Comparison of ENCODE assay signal across 8 mouse cellular contexts in the genomic region with DNA sequence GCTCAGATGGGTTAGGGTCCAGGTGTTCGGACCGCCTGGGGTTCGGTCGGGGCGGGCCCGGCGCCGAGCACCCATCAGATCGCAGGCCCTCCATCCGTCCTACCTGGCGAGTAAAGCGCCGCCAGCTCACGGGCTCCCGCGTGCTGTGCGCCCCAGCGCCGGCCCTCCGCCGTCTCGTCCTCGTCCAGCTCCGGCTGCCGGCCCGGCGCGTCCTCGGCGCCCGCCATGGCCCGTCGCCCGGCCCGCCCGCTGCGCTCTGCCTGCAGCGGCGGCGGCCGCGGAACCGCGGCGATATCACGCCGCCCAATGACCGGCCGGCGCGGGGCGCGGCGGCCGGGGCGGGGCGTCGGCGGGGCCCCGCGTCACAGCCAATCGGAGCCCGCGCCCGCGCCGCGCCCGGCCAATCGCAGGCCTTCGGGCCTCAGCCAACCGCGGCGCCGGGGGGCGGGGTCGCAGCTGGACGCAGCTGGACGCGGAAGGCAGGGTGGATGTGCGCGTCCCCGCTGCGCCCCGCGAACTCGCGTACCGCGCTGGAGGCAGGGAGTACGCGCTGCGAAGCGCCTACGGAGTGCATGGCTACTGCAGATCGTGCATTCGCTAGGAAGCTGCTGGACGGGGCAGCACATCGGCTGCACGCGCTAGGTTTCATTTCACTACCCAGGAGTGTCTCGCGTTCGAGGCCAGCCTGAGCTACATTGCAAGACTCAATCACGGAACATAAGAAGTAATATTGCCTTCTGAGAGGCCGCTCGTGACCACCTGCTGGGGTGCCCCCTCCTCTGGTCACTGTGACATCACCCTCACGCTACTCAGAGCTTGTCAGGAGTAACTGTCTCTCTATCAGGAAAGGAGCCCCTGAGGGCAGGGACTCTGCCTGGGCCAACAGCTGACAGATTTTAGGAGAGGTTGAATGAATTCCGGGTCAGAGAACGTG. TPM values are rescaled to one million over a fixed set of nuclear protein-coding genes. Genes with fewer than 3 reads are reported as not detected.
DNase-seq lines count a peak whose midpoint lies in the region; ATAC-seq lines count a peak whose summit lies in the region.

A gene (minus strand): TSS at position 227 of the 934 bp plus-strand sequence.

- ATAC-seq in intestine, embryonic 14.5 days (replicated peaks; ENCODE audit: low FRiP score, low TSS enrichment, low read depth), result peak; percentile 94

- H3K4me1 ChIP-seq in intestine, embryonic 14.5 days (replicated peaks; ENCODE audit: control insufficient read depth, insufficient read depth, low read length), result peaks cover 16% of the 10 kb centered on the region
- peaks cover 40% of the 10 kb centered on the region for H3K4me1 ChIP-seq in midbrain, embryonic 10.5 days

- no peaks in the 10 kb centered on the region for H3K36me3 ChIP-seq in intestine, embryonic 14.5 days (ENCODE audit: control insufficient read depth, insufficient read depth, low read length)
- H3K36me3 ChIP-seq in midbrain, embryonic 10.5 days, result peaks cover 8% of the 10 kb centered on the region

- H3K4me3 ChIP-seq in intestine, embryonic 14.5 days (ENCODE audit: low read depth, low read length), result peak within 1 kb of the TSS; percentile 87
- peak within 1 kb of the TSS; percentile 85 for H3K4me3 ChIP-seq in midbrain, embryonic 10.5 days

- intact Hi-C loops in gastrocnemius, postnatal 36 days (cut with DNase I), result no loop called here
- intact Hi-C loops in left cerebral cortex, postnatal 36 days (cut with DNase I), result no loop called here

- H3K27me3 ChIP-seq in intestine, embryonic 14.5 days (replicated peaks; ENCODE audit: control insufficient read depth, insufficient read depth, low read length), result 0 out of 2 replicates have a peak, but pooled peaks cover 3% of the 10 kb centered on the region
- H3K27me3 ChIP-seq in midbrain, embryonic 10.5 days (ENCODE audit: low read depth, poor library complexity, severe bottlenecking), result peaks cover 17% of the 10 kb centered on the region

- H3K4me2 ChIP-seq in intestine, embryonic 14.5 days (ENCODE audit: low read length), result peak within 1 kb of the TSS; percentile 85

- under 1% methylated on average over 103 of the region's 110 CpGs for WGBS in intestine, embryonic 14.5 days
- 2% methylated on average over 110 of the region's 110 CpGs for WGBS in midbrain, embryonic 10.5 days

- no peaks in the 10 kb centered on the region for H3K9me3 ChIP-seq in intestine, embryonic 14.5 days (ENCODE audit: control insufficient read depth, low read length)
- no peaks in the 10 kb centered on the region for H3K9me3 ChIP-seq in midbrain, embryonic 10.5 days (replicated peaks)

- H3K27ac ChIP-seq in intestine, embryonic 14.5 days (ENCODE audit: low read depth), result peak within 1 kb of the TSS; percentile 57; the same call in 1 of the 2 replicates
- peak within 1 kb of the TSS; percentile 90 for H3K27ac ChIP-seq in midbrain, embryonic 10.5 days (replicated peaks)

- peak; percentile 89 for DNase-seq in adrenal gland, adult 8-10 months
- DNase-seq in embryo, embryonic 11.5 days (ENCODE audit: low read depth, low spot score), result peak; percentile 91
- peak; percentile 86 to 97 for DNase-seq in gastrocnemius, postnatal 36 days
- peak; percentile 92 for DNase-seq in intestine, embryonic 14.5 days (ENCODE audit: low spot score)
- peak; percentile 94 to 98 for DNase-seq in left cerebral cortex, postnatal 36 days (ENCODE audit: low spot score in 2 of 2)
- peak; percentile 91 for DNase-seq in midbrain, embryonic 10.5 days (ENCODE audit: low spot score)
- peak; percentile 91 to 92 for DNase-seq in right cerebral cortex, postnatal 36 days (ENCODE audit: low spot score in 2 of 2)
- DNase-seq in urinary bladder, postnatal 4 days (ENCODE audit: low spot score in 2 of 2), result peak; percentile 96 to 97

- H3K9ac ChIP-seq in intestine, embryonic 14.5 days (ENCODE audit: low read length), result peak within 1 kb of the TSS; percentile 92

RNA-seq across cellular contexts. Expression of the gene that starts here (rescaled TPM):
- total RNA-seq in adrenal gland, adult 8-10 months (2022), result 10 to 100 TPM; 19.9 to 23.9 (median 22.1) TPM
- total RNA-seq in gastrocnemius, postnatal 36 days (2021), result 10 to 100 TPM in 1 of 2 experiments, 1 to 10 TPM in 1; 6.3 to 11.4 TPM
- polyA plus RNA-seq in intestine, embryonic 14.5 days (2014; fragmentation: Nextera tagmentation; extraction: Ambion mirVana), result 6.1 and 7.7 TPM in 2 replicates
- 10 to 100 TPM; 42.3 to 46.8 TPM for total RNA-seq in left cerebral cortex, postnatal 36 days (2021)
- polyA plus RNA-seq in midbrain, embryonic 10.5 days (2016; fragmentation: Nextera tagmentation; extraction: Ambion mirVana), result 2.4 and 3.6 TPM in 2 replicates

Comparison
In these comparisons a context has a peak if more than half of its experiments do, and no peak if none do; other contexts are left out.
1. Peak in every context shown above with its lines: DNase-seq, ATAC-seq, H3K4me3 ChIP-seq and H3K27ac ChIP-seq.